Mouse (Mus musculus) liver, embryonic 14.5 days (tissue): ENCODE measurements around the gene Scn2a.

Source experiments
- CTCF ChIP-seq: IDR thresholded peaks from 2 replicates; pipeline ENCODE4 v1.5.1; 2016; ENCODE audit warnings: antibody characterized with exemption, low read depth, control low read depth
- EP300 ChIP-seq: IDR thresholded peaks from 2 replicates; pipeline ENCODE4 v1.6.1; 2016; ENCODE audit warnings: antibody characterized with exemption, low read depth

DNA sequence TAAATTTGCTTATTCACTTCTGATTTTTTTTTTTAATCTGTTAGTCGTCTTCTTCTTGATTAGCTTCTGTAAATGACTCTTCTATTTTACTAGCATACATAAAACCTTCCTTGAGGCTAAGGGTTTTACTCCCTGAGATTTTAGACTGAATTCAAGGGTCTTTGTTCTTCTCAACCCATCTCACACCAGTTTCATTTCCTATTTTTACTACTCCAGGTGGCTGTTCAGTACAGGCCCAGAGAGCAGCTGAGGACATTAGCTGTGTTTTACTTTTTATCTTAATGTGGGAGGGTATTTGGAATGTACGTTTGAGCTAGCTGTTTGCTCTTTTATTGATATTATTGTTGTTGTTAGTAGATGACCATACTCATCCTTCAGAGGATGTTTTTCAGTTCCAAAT lies 162.8 kb downstream of the Scn2a start:
- no peak for TF ChIP-seq CTCF
- no peak for TF ChIP-seq EP300
